Mouse (Mus musculus) kidney, embryonic 16.5 days (tissue): Measurements from ENCODE around the gene Pan2. TPM values are rescaled to one million over a fixed set of nuclear protein-coding genes. Genes with fewer than 3 reads are reported as not detected.
"Not testable (repeated sequence)": the region's sequence is repeated elsewhere in the genome, so short reads cannot be mapped to it uniquely, and the experiment has no call there.

Source experiments
- ATAC-seq: fragments of 200-750 bp; cut with Nextera tagmentation; 2 replicates; pipeline ENCODE4 v1.8.0; 2017; ENCODE audit warnings: moderate TSS enrichment; ENCODE audit not compliant: low FRiP score, low TSS enrichment
- H3K27ac ChIP-seq: fragments of 300-500 bp; sonication (generic); 2 replicates; pipeline ENCODE4 v1.5.1; 2014; ENCODE audit warnings: low read length
- H3K27me3 ChIP-seq: fragments of 300-500 bp; sonication (generic); 2 replicates; pipeline ENCODE4 v1.6.1; 2014; ENCODE audit warnings: low read length, control low read depth, mixed read lengths; ENCODE audit not compliant: insufficient read depth
- H3K36me3 ChIP-seq: fragments of 300-500 bp; sonication (generic); 2 replicates; pipeline ENCODE4 v1.6.1; 2014; ENCODE audit warnings: low read length, control low read depth, mixed read lengths; ENCODE audit not compliant: insufficient read depth
- H3K4me1 ChIP-seq: fragments of 300-500 bp; sonication (generic); 2 replicates; pipeline ENCODE4 v1.6.1; 2014; ENCODE audit warnings: low read length, control low read depth, mixed read lengths; ENCODE audit not compliant: insufficient read depth
- H3K4me2 ChIP-seq: fragments of 300-500 bp; sonication (generic); replicated peaks from 2 replicates; pipeline ENCODE4 v1.6.1; 2014; ENCODE audit warnings: low read depth, low read length
- H3K4me3 ChIP-seq: fragments of 300-500 bp; sonication (generic); 2 replicates; pipeline ENCODE4 v1.5.1; 2014; ENCODE audit warnings: mild to moderate bottlenecking, low read length
- H3K9ac ChIP-seq: fragments of 300-500 bp; sonication (generic); replicated peaks from 2 replicates; pipeline ENCODE4 v1.6.1; 2014; ENCODE audit warnings: low read length
- H3K9me3 ChIP-seq: fragments of 300-500 bp; sonication (generic); 2 replicates; pipeline ENCODE4 v1.6.1; 2016; ENCODE audit warnings: low read length, control low read depth
- WGBS: fragments of 180-500 bp; shearing (Covaris S2); extraction: QIAGEN DNeasy Blood & Tissue Kit; methylation state at CpG from one replicate; pipeline ENCODE4 v1.1.7; 2014; 5-methylcytosine and 5-hydroxymethylcytosine counted together
- polyA plus RNA-seq: library from polyadenylated mRNA; unstranded; fragments of >200 nt; fragmentation: Nextera tagmentation; extraction: Ambion mirVana; gene quantifications from 2 replicates; pipeline ENCODE4 v1.2.1, GENCODE M21; 2015

The Pan2 gene
- polyA plus RNA-seq, 1 experiment from 2014 or later, result 42.0 TPM

GRCm38 (mm10) chr10:128282886-128283450 is 20.2 kb upstream of the Pan2 start:
- no peak overlapping the region for H3K9ac ChIP-seq
- no peak overlapping the region for H3K27ac ChIP-seq
- H3K27me3 ChIP-seq, result no peaks in the 10 kb centered on the region
- WGBS, result 69% methylated on average over 20 of the region's 20 CpGs
- H3K4me1 ChIP-seq, result no peaks in the 10 kb centered on the region
- peaks cover 29% of the 10 kb centered on the region for H3K36me3 ChIP-seq
- H3K4me3 ChIP-seq, result no peak overlapping the region
- no peaks in the 10 kb centered on the region for H3K9me3 ChIP-seq
- no peak for ATAC-seq
- H3K4me2 ChIP-seq, result no peak overlapping the region

- no peaks in the 10 kb centered on the region for H3K9me3 ChIP-seq
- no peak overlapping the region for H3K27ac ChIP-seq
- ATAC-seq, result peak; percentile 35
- peaks cover 25% of the 10 kb centered on the region for H3K36me3 ChIP-seq
- H3K4me3 ChIP-seq, result no peak overlapping the region
- 64% methylated on average over 31 of the region's 31 CpGs for WGBS
- H3K9ac ChIP-seq, result no peak overlapping the region
- H3K27me3 ChIP-seq, result no peaks in the 10 kb centered on the region
- H3K4me2 ChIP-seq, result no peak overlapping the region
- no peaks in the 10 kb centered on the region for H3K4me1 ChIP-seq
Measured at GRCm38 (mm10) chr10:128283604-128284579, 19.2 kb upstream of the Pan2 start.

- not testable (repeated sequence) for H3K9ac ChIP-seq, H3K27me3 ChIP-seq, H3K4me1 ChIP-seq, H3K9me3 ChIP-seq, H3K27ac ChIP-seq, H3K4me2 ChIP-seq, ATAC-seq, H3K4me3 ChIP-seq
- 83% methylated on average over 1 of the region's 1 CpGs for WGBS
- H3K36me3 ChIP-seq, result peaks cover 30% of the 10 kb centered on the region
Measured at GRCm38 (mm10) chr10:128290594-128290993, 12.5 kb upstream of the Pan2 start.

- 76% methylated on average over 13 of the region's 13 CpGs for WGBS
- H3K36me3 ChIP-seq, result peaks cover 9% of the 10 kb centered on the region; the same call in 1 of the 2 replicates
- H3K4me1 ChIP-seq, result no peaks in the 10 kb centered on the region
- H3K27ac ChIP-seq, result no peak overlapping the region
- no peak overlapping the region for H3K4me3 ChIP-seq
- no peaks in the 10 kb centered on the region for H3K9me3 ChIP-seq
- ATAC-seq, result no peak
- no peak overlapping the region for H3K4me2 ChIP-seq
- H3K27me3 ChIP-seq, result no peaks in the 10 kb centered on the region
- H3K9ac ChIP-seq, result no peak overlapping the region
Measured at GRCm38 (mm10) chr10:128296370-128297090, 6.6 kb upstream of the Pan2 start.

- Histone ChIP-seq H3K9ac (0 out of 2 replicates have a peak overlapping the region, but pooled peaks have one; percentile 49), H3K4me1 (peaks cover 2% of the 10 kb centered on the region; the same call in 1 of the 2 replicates), H3K4me2 (no peak overlapping the region), H3K9me3 (no peaks in the 10 kb centered on the region), H3K27ac (peak overlapping the region; percentile 35; the same call in 1 of the 2 replicates), H3K4me3 (no peak overlapping the region), H3K36me3 (0 out of 2 replicates have a peak, but pooled peaks cover 3% of the 10 kb centered on the region), H3K27me3 (no peaks in the 10 kb centered on the region)
- 73% methylated on average over 4 of the region's 4 CpGs for WGBS
- no peak for ATAC-seq
Measured at GRCm38 (mm10) chr10:128297221-128297620, 5.9 kb upstream of the Pan2 start.

DNA sequence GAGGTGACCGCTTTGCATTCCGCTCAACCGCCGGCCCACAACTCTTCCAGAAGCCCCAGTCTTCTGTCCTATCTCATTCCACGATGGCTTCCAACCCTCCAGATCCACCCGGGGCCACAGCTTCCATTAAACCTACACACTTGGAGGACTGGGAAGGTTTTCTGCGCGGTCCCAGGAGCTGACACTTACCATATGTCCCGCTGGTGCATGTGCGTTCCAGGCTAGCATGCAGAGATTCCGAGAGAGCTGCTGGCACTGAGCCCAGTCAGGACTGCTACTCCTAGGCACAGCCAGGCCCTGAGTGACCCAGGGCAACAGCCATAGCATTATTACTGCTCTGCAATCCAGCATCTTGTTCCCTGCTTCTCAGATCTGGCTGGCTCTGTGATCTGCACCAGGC is 5.5 kb upstream of the Pan2 start:
- Histone ChIP-seq H3K4me1 (peaks cover 6% of the 10 kb centered on the region; the same call in 1 of the 2 replicates), H3K4me3 (no peak overlapping the region), H3K36me3 (no peaks in the 10 kb centered on the region), H3K4me2 (no peak overlapping the region), H3K27ac (peak overlapping the region; percentile 35; the same call in 1 of the 2 replicates), H3K9me3 (no peaks in the 10 kb centered on the region), H3K9ac (peak overlapping the region; percentile 49; the same call in 1 of the 2 replicates), H3K27me3 (no peaks in the 10 kb centered on the region)
- WGBS, result 70% methylated on average over 11 of the region's 11 CpGs
- 0 out of 2 replicates have a peak, but pooled peaks have one; percentile 20 for ATAC-seq

GRCm38 (mm10) chr10:128298243-128298642 is 4.9 kb upstream of the Pan2 start:
- ATAC-seq, result no peak
- no peak overlapping the region for H3K4me3 ChIP-seq
- WGBS, result 73% methylated on average over 6 of the region's 6 CpGs

GRCm38 (mm10) chr10:128298702-128299171 is 4.4 kb upstream of the Pan2 start, which contains the start of gene Il23a:
Gene Il23a (minus strand): TSS chr10:128298752.
- Histone ChIP-seq H3K36me3 (no peaks in the 10 kb centered on the region), H3K4me1 (peaks cover 8% of the 10 kb centered on the region), H3K27me3 (no peaks in the 10 kb centered on the region), H3K27ac (peak within 1 kb of the TSS; percentile 35; the same call in 1 of the 2 replicates), H3K9ac (peak within 1 kb of the TSS; percentile 49; the same call in 1 of the 2 replicates), H3K9me3 (no peaks in the 10 kb centered on the region), H3K4me2 (no peak within 1 kb of the TSS), H3K4me3 (no peak within 1 kb of the TSS)
- WGBS, result 75% methylated on average over 11 of the region's 11 CpGs
- ATAC-seq, result no peak

More at GRCm38 (mm10) chr10:128298243-128298642, 4.9 kb upstream of the Pan2 start:
- Histone ChIP-seq H3K27ac (no peak overlapping the region), H3K9me3 (no peaks in the 10 kb centered on the region), H3K27me3 (no peaks in the 10 kb centered on the region), H3K36me3 (no peaks in the 10 kb centered on the region), H3K4me1 (peaks cover 6% of the 10 kb centered on the region; the same call in 1 of the 2 replicates), H3K9ac (peak overlapping the region; percentile 49; the same call in 1 of the 2 replicates), H3K4me2 (no peak overlapping the region)

DNA sequence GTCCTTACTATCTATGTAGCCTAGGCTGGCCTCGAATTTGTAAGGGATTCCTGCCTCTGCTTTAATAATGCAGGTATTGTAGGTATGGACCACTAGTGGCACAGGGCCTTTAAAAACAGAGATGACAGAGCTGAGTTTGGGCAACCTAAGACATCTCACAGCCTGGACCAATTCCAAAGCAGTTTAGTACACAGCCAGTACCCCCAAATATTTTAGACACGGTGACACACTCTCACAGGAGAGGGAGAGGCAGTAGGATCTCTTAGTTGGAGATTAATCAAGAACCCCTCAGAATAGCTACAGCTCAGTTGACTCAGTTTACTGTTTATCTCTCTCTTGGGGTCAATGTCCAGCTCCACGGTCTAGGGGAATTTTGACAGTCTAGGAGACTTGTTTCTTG is 778 bp upstream of the Pan2 start:
- Histone ChIP-seq H3K4me1 (peaks cover 16% of the 10 kb centered on the region), H3K4me2 (peak overlapping the region; percentile 76), H3K27ac (peak overlapping the region; percentile 96), H3K9ac (peak overlapping the region; percentile 91), H3K9me3 (no peaks in the 10 kb centered on the region), H3K36me3 (peaks cover 6% of the 10 kb centered on the region; the same call in 1 of the 2 replicates), H3K4me3 (peak overlapping the region; percentile 69), H3K27me3 (no peaks in the 10 kb centered on the region)
- 43% methylated on average over 3 of the region's 3 CpGs for WGBS
- ATAC-seq, result no peak
